Mouse (Mus musculus) heart, embryonic 14.5 days (tissue): ENCODE measurements around the gene Gm10073. TPM values are rescaled to one million over a fixed set of nuclear protein-coding genes. Genes with fewer than 3 reads are reported as not detected.

ENCODE experiments used
- ATAC-seq: fragments of 200-750 bp; cut with Nextera tagmentation; 2 replicates; pipeline ENCODE4 v1.8.0; 2017; ENCODE audit warnings: low read depth, moderate TSS enrichment; ENCODE audit not compliant: insufficient number of reproducible peaks, insufficient read depth, low FRiP score
- H3K27ac ChIP-seq, 2 experiments: fragments of 200-500 bp in 1 of 2; fragments of 300-500 bp in 1 of 2; sonication (generic) in 1 of 2; replicated peaks in 1 of 2; 2 replicates each; pipeline ENCODE4 v1.5.1; 2012 to 2014; ENCODE audit warnings: low read depth in 2 of 2, low read length in 2 of 2, control low read depth in 1 of 2, mild to moderate bottlenecking in 1 of 2, mixed read lengths in 1 of 2; ENCODE audit not compliant: control insufficient read depth in 1 of 2, insufficient read depth in 1 of 2
- H3K27me3 ChIP-seq: fragments of 300-500 bp; sonication (generic); 2 replicates; pipeline ENCODE4 v1.6.1; 2014; ENCODE audit warnings: mild to moderate bottlenecking, low read length, control low read depth; ENCODE audit not compliant: control insufficient read depth, insufficient read depth
- H3K36me3 ChIP-seq: fragments of 300-500 bp; sonication (generic); 2 replicates; pipeline ENCODE4 v1.6.1; 2014; ENCODE audit warnings: mild to moderate bottlenecking, control low read depth, low read length, mixed read lengths; ENCODE audit not compliant: control insufficient read depth, insufficient read depth
- H3K4me1 ChIP-seq, 2 experiments: fragments of 200-500 bp in 1 of 2; fragments of 300-500 bp in 1 of 2; sonication (generic) in 1 of 2; 2 replicates each; pipeline ENCODE4 v1.6.1; 2012 to 2014; ENCODE audit warnings: low read length in 2 of 2, control low read depth in 1 of 2, mixed read lengths in 1 of 2; ENCODE audit not compliant: control insufficient read depth in 2 of 2, insufficient read depth in 2 of 2
- H3K4me2 ChIP-seq: fragments of 300-500 bp; sonication (generic); 2 replicates; pipeline ENCODE4 v1.6.1; 2014; ENCODE audit warnings: mild to moderate bottlenecking, low read length
- H3K4me3 ChIP-seq, 2 experiments: fragments of 200-500 bp in 1 of 2; fragments of 300-500 bp in 1 of 2; sonication (generic) in 1 of 2; 2 replicates each; pipeline ENCODE4 v1.5.1; 2012 to 2014; ENCODE audit warnings: low read length in 2 of 2, mild to moderate bottlenecking in 2 of 2, control low read depth in 1 of 2, low read depth in 1 of 2, moderate library complexity in 1 of 2; ENCODE audit not compliant: control insufficient read depth in 1 of 2, insufficient read depth in 1 of 2
- H3K9ac ChIP-seq: fragments of 300-500 bp; sonication (generic); 2 replicates; pipeline ENCODE4 v1.6.1; 2014; ENCODE audit warnings: mild to moderate bottlenecking, low read length
- H3K9me3 ChIP-seq: fragments of 300-500 bp; sonication (generic); 2 replicates; pipeline ENCODE4 v1.6.1; 2016; ENCODE audit warnings: low read length, control low read depth; ENCODE audit not compliant: control insufficient read depth
- WGBS: fragments of 180-500 bp; shearing (Covaris S2); extraction: QIAGEN DNeasy Blood & Tissue Kit; methylation state at CpG from one replicate; pipeline ENCODE4 v1.1.7; 2014; 5-methylcytosine and 5-hydroxymethylcytosine counted together
- polyA plus RNA-seq: library from polyadenylated mRNA; unstranded; fragments of >200 nt; fragmentation: Nextera tagmentation; extraction: Ambion mirVana; gene quantifications from 2 replicates; pipeline ENCODE4 v1.2.1, GENCODE M21; 2014

Gene Gm10073
- polyA plus RNA-seq, 1 experiment from 2014 or later = 9.3 TPM

- no peaks in the 10 kb centered on the region for H3K9me3 ChIP-seq
- H3K27me3 ChIP-seq = no peaks in the 10 kb centered on the region
- no peak overlapping the region for H3K4me3 ChIP-seq
- peaks cover 95% of the 10 kb centered on the region for H3K36me3 ChIP-seq
- H3K9ac ChIP-seq = no peak overlapping the region
- no peaks in the 10 kb centered on the region for H3K4me1 ChIP-seq
- no peak overlapping the region for H3K4me2 ChIP-seq
- no peak for ATAC-seq
- no peak overlapping the region for H3K27ac ChIP-seq
- 89% methylated on average over 10 of the region's 10 CpGs for WGBS
Measured at GRCm38 (mm10) chr8:106548366-106548936, 24.8 kb downstream of the Gm10073 start.

- Histone ChIP-seq H3K4me3 (no peak overlapping the region), H3K27me3 (no peaks in the 10 kb centered on the region), H3K9ac (no peak overlapping the region), H3K4me2 (no peak overlapping the region), H3K9me3 (no peaks in the 10 kb centered on the region), H3K4me1 (no peaks in the 10 kb centered on the region), H3K27ac (no peak overlapping the region), H3K36me3 (peaks cover 93% of the 10 kb centered on the region)
- ATAC-seq = no peak
- 86% methylated on average over 7 of the region's 7 CpGs for WGBS
Measured at GRCm38 (mm10) chr8:106546746-106547145, 26.5 kb downstream of the Gm10073 start.

GRCm38 (mm10) chr8:106545149-106545548 lies 28.1 kb downstream of the Gm10073 start:
- no peak for ATAC-seq
- Histone ChIP-seq H3K36me3 (peaks cover 95% of the 10 kb centered on the region), H3K27ac (no peak overlapping the region), H3K9ac (no peak overlapping the region), H3K4me1 (no peaks in the 10 kb centered on the region), H3K9me3 (no peaks in the 10 kb centered on the region), H3K4me3 (no peak overlapping the region), H3K4me2 (no peak overlapping the region), H3K27me3 (no peaks in the 10 kb centered on the region)
- 58% methylated on average over 2 of the region's 2 CpGs for WGBS

GRCm38 (mm10) chr8:106543043-106543442 lies 30.2 kb downstream of the Gm10073 start:
- Histone ChIP-seq H3K9ac (no peak overlapping the region), H3K9me3 (no peaks in the 10 kb centered on the region), H3K27me3 (no peaks in the 10 kb centered on the region), H3K4me1 (no peaks in the 10 kb centered on the region), H3K4me3 (no peak overlapping the region), H3K36me3 (peaks cover 98% of the 10 kb centered on the region), H3K27ac (no peak overlapping the region), H3K4me2 (no peak overlapping the region)
- ATAC-seq = no peak
- WGBS = 85% methylated on average over 8 of the region's 8 CpGs

GRCm38 (mm10) chr8:106541002-106541401 lies 32.3 kb downstream of the Gm10073 start:
- H3K9ac ChIP-seq = no peak overlapping the region
- 72% methylated on average over 11 of the region's 11 CpGs for WGBS
- H3K4me2 ChIP-seq = no peak overlapping the region
- no peak overlapping the region for H3K4me3 ChIP-seq
- no peak overlapping the region for H3K27ac ChIP-seq
- H3K36me3 ChIP-seq = peaks cover 96% of the 10 kb centered on the region
- H3K27me3 ChIP-seq = no peaks in the 10 kb centered on the region
- ATAC-seq = no peak
- H3K9me3 ChIP-seq = no peaks in the 10 kb centered on the region
- no peaks in the 10 kb centered on the region for H3K4me1 ChIP-seq

GRCm38 (mm10) chr8:106539193-106539592 lies 34.1 kb downstream of the Gm10073 start:
- Histone ChIP-seq H3K4me3 (no peak overlapping the region), H3K4me2 (no peak overlapping the region), H3K9ac (no peak overlapping the region), H3K27ac (no peak overlapping the region), H3K9me3 (no peaks in the 10 kb centered on the region), H3K27me3 (no peaks in the 10 kb centered on the region), H3K36me3 (peaks cover 85% of the 10 kb centered on the region), H3K4me1 (peaks cover 2 to 3% of the 10 kb centered on the region in 2 experiments; a peak in 2 of 4 replicates)
- 69% methylated on average over 5 of the region's 5 CpGs for WGBS
- no peak for ATAC-seq

- H3K36me3 ChIP-seq = peaks cover 51% of the 10 kb centered on the region
- 72% methylated on average over 4 of the region's 4 CpGs for WGBS
Measured at GRCm38 (mm10) chr8:106535448-106535847, 37.8 kb downstream of the Gm10073 start.

GRCm38 (mm10) chr8:106534449-106534848 lies 38.8 kb downstream of the Gm10073 start:
- H3K9ac ChIP-seq = no peak overlapping the region
- 43% methylated on average over 6 of the region's 6 CpGs for WGBS
- H3K36me3 ChIP-seq = peaks cover 48% of the 10 kb centered on the region
- no peak overlapping the region for H3K4me2 ChIP-seq
- peaks cover 4% of the 10 kb centered on the region for H3K9me3 ChIP-seq
- no peaks in the 10 kb centered on the region for H3K27me3 ChIP-seq
- ATAC-seq = no peak
- no peak overlapping the region for H3K27ac ChIP-seq
- H3K4me1 ChIP-seq = peaks cover 6 to 23% of the 10 kb centered on the region in 2 experiments; a peak in 3 of 4 replicates
- H3K4me3 ChIP-seq = no peak overlapping the region

More at GRCm38 (mm10) chr8:106535448-106535847, 37.8 kb downstream of the Gm10073 start:
- peaks cover 6 to 16% of the 10 kb centered on the region in 2 experiments; a peak in 3 of 4 replicates for H3K4me1 ChIP-seq
- ATAC-seq = no peak
- no peak overlapping the region for H3K27ac ChIP-seq
- H3K9ac ChIP-seq = no peak overlapping the region
- H3K9me3 ChIP-seq = peaks cover 3% of the 10 kb centered on the region
- no peaks in the 10 kb centered on the region for H3K27me3 ChIP-seq
- no peak overlapping the region for H3K4me2 ChIP-seq
- H3K4me3 ChIP-seq = no peak overlapping the region
